Mouse (Mus musculus) monocyte, adult 59 days (primary cell): Measurements from ENCODE around the gene Pxdc1. TPM values are rescaled to one million over a fixed set of nuclear protein-coding genes. Genes with fewer than 3 reads are reported as not detected.

Source experiments
- total RNA-seq, 2 experiments: library from RNA; stranded (reverse); gene quantifications; one replicate each; pipeline ENCODE4 v1.2.4; 2023

Gene Pxdc1
- total RNA-seq, result 1 to 10 TPM; 6.4 to 10.0 TPM

GRCm38 (mm10) chr13:34653391-34653790, at the start of gene Pxdc1:
Pxdc1 (minus strand) TSS chr13:34653486.

Other genes starting within 250 kb of the Pxdc1 start
- gene Fam50b, start 81.4 kb upstream of the Pxdc1 start, total RNA-seq, result not detected
- gene Prpf4b, start 221.8 kb upstream of the Pxdc1 start, total RNA-seq, result 100 to 1,000 TPM; 102 to 123 TPM